Mouse (Mus musculus): ENCODE measurements around the gene Plxnb1. TPM values are rescaled to one million over a fixed set of nuclear protein-coding genes. Genes with fewer than 3 reads are reported as not detected.

Plxnb1 gene
- polyA plus RNA-seq, 1 experiment from 2014 or later, result 13.9 TPM

DNA sequence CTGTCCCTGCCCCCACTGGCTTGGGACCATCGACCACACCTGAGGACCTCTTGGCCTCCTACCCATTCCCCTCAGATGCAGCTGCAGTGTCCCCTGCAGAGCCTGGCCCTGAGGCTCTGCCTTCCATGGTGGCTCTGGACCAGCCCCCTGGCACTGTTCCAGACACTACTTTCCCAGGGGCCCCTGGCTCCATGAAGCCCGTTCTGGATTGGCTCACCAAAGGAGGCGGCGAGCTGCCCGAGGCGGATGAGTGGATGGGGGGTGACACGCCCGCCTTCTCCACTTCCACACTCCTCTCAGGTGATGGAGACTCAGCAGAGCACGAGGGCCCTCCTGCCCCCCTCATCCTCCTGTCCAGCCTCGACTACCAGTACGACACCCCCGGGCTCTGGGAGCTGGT lies 9.8 kb downstream of the Plxnb1 start:
- WGBS, result 71% methylated on average over 12 of the region's 12 CpGs
- no peaks in the 10 kb centered on the region for H3K9me3 ChIP-seq (ENCODE audit: control insufficient read depth, low read length)
- H3K27ac ChIP-seq (ENCODE audit: low read depth, low read length), result no peak overlapping the region
- ATAC-seq (ENCODE audit: low read depth), result no peak
- no peaks in the 10 kb centered on the region for H3K27me3 ChIP-seq (ENCODE audit: control insufficient read depth, insufficient read depth, low read length)
- no peak overlapping the region for H3K9ac ChIP-seq (replicated peaks; ENCODE audit: low read depth, low read length)
- no peak overlapping the region for H3K4me3 ChIP-seq (ENCODE audit: low read depth, low read length)
- peaks cover 5% of the 10 kb centered on the region; the same call in 1 of the 2 replicates for H3K4me1 ChIP-seq (ENCODE audit: control insufficient read depth, insufficient read depth, low read length)
- peaks cover 69% of the 10 kb centered on the region for H3K36me3 ChIP-seq (ENCODE audit: control insufficient read depth, insufficient read depth, low read length)
- H3K4me2 ChIP-seq (ENCODE audit: low read depth, low read length), result no peak overlapping the region

DNA sequence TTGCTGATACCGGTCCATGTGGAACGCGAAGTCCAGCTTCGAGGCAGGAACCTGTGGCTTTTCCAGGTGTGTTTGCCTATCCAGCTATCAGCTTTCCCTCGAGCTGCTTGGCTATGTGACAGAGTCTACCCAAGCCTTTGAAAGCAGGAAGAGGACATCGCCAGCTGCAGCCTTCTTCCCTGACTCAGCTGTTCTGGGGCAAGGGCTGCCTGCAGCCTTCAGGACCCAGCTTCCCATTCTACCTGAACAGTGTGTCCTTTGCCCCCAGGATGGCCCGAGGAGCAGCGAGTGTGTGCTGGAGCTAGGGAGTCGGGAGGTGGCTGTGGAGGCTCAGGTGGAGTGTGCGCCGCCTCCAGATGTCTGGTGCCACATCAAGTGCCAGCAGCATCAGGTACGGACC lies 10.5 kb downstream of the Plxnb1 start:
- no peaks in the 10 kb centered on the region for H3K27me3 ChIP-seq (ENCODE audit: control insufficient read depth, insufficient read depth, low read length)
- H3K4me2 ChIP-seq (ENCODE audit: low read depth, low read length), result no peak overlapping the region
- 87% methylated on average over 12 of the region's 12 CpGs for WGBS
- no peak overlapping the region for H3K27ac ChIP-seq (ENCODE audit: low read depth, low read length)
- no peak overlapping the region for H3K9ac ChIP-seq (replicated peaks; ENCODE audit: low read depth, low read length)
- H3K4me3 ChIP-seq (ENCODE audit: low read depth, low read length), result no peak overlapping the region
- ATAC-seq (ENCODE audit: low read depth), result no peak
- peaks cover 70% of the 10 kb centered on the region for H3K36me3 ChIP-seq (ENCODE audit: control insufficient read depth, insufficient read depth, low read length)
- H3K4me1 ChIP-seq (ENCODE audit: control insufficient read depth, insufficient read depth, low read length), result peaks cover 5% of the 10 kb centered on the region; the same call in 1 of the 2 replicates
- no peaks in the 10 kb centered on the region for H3K9me3 ChIP-seq (ENCODE audit: control insufficient read depth, low read length)

DNA sequence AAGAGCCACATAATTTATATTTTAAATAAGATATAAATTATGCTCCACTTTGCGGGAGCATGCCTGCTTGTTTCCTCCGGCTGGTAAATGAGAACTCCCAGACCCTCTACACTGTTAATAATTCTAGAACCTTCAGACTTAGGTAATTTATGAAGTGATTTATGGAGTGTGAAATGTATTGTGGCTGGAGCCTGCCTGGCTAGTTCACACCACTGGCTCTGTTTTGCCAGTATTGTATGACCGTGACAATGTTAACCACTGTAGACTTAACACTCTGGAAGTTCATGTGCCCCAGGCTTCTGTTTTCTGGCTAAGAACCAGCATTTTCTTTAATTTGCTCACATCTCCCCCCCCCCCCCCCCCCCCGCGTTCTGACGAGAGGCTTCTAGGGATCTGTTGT lies 12.2 kb downstream of the Plxnb1 start:
- 30% methylated on average over 5 of the region's 6 CpGs for WGBS
- no peak overlapping the region for H3K4me3 ChIP-seq (ENCODE audit: low read depth, low read length)
- peaks cover 5% of the 10 kb centered on the region; the same call in 1 of the 2 replicates for H3K4me1 ChIP-seq (ENCODE audit: control insufficient read depth, insufficient read depth, low read length)
- ATAC-seq (ENCODE audit: low read depth), result no peak
- no peak overlapping the region for H3K4me2 ChIP-seq (ENCODE audit: low read depth, low read length)
- no peaks in the 10 kb centered on the region for H3K27me3 ChIP-seq (ENCODE audit: control insufficient read depth, insufficient read depth, low read length)
- no peak overlapping the region for H3K9ac ChIP-seq (replicated peaks; ENCODE audit: low read depth, low read length)
- peaks cover 84% of the 10 kb centered on the region for H3K36me3 ChIP-seq (ENCODE audit: control insufficient read depth, insufficient read depth, low read length)
- no peak overlapping the region for H3K27ac ChIP-seq (ENCODE audit: low read depth, low read length)
- H3K9me3 ChIP-seq (ENCODE audit: control insufficient read depth, low read length), result no peaks in the 10 kb centered on the region

DNA sequence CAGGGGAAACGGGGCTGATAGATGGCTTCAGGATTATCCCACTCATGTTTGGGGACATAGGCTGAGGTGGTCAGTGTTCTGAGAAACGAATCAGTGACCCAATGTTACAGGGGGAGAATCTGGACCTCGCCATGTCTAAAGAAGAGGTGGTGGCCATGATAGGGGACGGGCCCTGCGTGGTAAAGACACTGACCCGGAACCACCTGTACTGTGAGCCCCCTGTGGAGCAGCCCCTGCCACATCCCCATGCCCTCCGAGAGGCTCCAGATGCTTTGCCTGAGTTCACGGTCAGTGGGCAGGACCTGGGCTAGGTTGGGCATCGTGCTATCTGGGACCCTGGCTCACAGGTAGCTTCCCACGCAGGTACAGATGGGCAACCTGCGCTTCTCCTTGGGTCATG lies 15.1 kb downstream of the Plxnb1 start:
- WGBS, result 96% methylated on average over 11 of the region's 11 CpGs
- Histone ChIP-seq H3K4me1 (ENCODE audit: control insufficient read depth, insufficient read depth, low read length) (peaks cover 1% of the 10 kb centered on the region; the same call in 1 of the 2 replicates), H3K4me2 (ENCODE audit: low read depth, low read length) (no peak overlapping the region), H3K9me3 (ENCODE audit: control insufficient read depth, low read length) (no peaks in the 10 kb centered on the region), H3K9ac (replicated peaks; ENCODE audit: low read depth, low read length) (no peak overlapping the region), H3K36me3 (ENCODE audit: control insufficient read depth, insufficient read depth, low read length) (peaks cover 96% of the 10 kb centered on the region), H3K27ac (ENCODE audit: low read depth, low read length) (no peak overlapping the region), H3K4me3 (ENCODE audit: low read depth, low read length) (no peak overlapping the region), H3K27me3 (ENCODE audit: control insufficient read depth, insufficient read depth, low read length) (no peaks in the 10 kb centered on the region)
- no peak for ATAC-seq (ENCODE audit: low read depth)

DNA sequence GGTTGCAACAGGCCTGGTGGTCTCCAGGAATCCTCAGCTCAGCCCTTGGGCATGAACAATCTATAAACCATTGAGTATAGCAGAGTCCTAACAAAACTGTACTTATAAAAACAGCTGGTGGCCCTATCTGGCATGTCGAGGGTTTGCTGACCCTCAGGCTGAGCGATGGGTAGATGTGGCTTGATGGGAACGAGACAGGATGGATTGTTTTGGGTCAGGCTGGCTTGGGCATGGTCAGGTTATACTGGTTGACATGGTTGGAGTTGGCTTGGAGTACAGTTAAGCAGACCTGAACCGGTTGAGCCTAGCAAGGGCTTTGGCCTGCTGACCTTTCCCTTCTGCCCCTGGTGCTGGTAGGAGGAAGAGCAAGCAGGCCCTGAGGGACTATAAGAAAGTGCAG lies 15.9 kb downstream of the Plxnb1 start:
- WGBS, result 89% methylated on average over 4 of the region's 4 CpGs
- H3K4me3 ChIP-seq (ENCODE audit: low read depth, low read length), result no peak overlapping the region

DNA sequence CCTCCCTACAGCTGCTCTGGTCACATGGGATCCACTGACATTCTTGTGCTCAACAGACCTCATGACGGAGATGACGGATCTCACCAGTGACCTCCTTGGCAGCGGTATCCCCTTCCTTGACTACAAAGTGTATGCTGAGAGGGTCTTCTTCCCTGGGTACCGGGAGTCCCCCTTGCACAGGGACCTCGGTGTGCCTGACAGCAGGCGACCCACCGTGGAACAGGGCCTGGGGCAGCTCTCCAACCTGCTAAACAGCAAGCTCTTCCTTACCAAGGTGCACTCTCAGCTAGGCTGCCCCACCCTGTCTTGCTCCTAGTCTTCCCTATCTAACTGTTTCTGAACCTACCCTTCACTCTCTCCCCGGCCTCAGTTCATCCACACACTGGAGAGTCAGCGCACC lies 16.4 kb downstream of the Plxnb1 start:
- no peaks in the 10 kb centered on the region; the same call in 1 of the 2 replicates for H3K4me1 ChIP-seq (ENCODE audit: control insufficient read depth, insufficient read depth, low read length)
- no peak overlapping the region for H3K9ac ChIP-seq (replicated peaks; ENCODE audit: low read depth, low read length)
- H3K27ac ChIP-seq (ENCODE audit: low read depth, low read length), result no peak overlapping the region
- no peak overlapping the region for H3K4me2 ChIP-seq (ENCODE audit: low read depth, low read length)
- 92% methylated on average over 9 of the region's 9 CpGs for WGBS
- no peak overlapping the region for H3K4me3 ChIP-seq (ENCODE audit: low read depth, low read length)
- no peak for ATAC-seq (ENCODE audit: low read depth)
- peaks cover 95% of the 10 kb centered on the region for H3K36me3 ChIP-seq (ENCODE audit: control insufficient read depth, insufficient read depth, low read length)
- no peaks in the 10 kb centered on the region for H3K27me3 ChIP-seq (ENCODE audit: control insufficient read depth, insufficient read depth, low read length)
- H3K9me3 ChIP-seq (ENCODE audit: control insufficient read depth, low read length), result no peaks in the 10 kb centered on the region

More for the DNA sequence above, 15.9 kb downstream of the Plxnb1 start:
- no peaks in the 10 kb centered on the region for H3K27me3 ChIP-seq (ENCODE audit: control insufficient read depth, insufficient read depth, low read length)
- H3K9ac ChIP-seq (replicated peaks; ENCODE audit: low read depth, low read length), result no peak overlapping the region
- H3K9me3 ChIP-seq (ENCODE audit: control insufficient read depth, low read length), result no peaks in the 10 kb centered on the region
- no peak overlapping the region for H3K27ac ChIP-seq (ENCODE audit: low read depth, low read length)
- peaks cover 95% of the 10 kb centered on the region for H3K36me3 ChIP-seq (ENCODE audit: control insufficient read depth, insufficient read depth, low read length)
- no peak for ATAC-seq (ENCODE audit: low read depth)
- H3K4me1 ChIP-seq (ENCODE audit: control insufficient read depth, insufficient read depth, low read length), result no peaks in the 10 kb centered on the region; the same call in 1 of the 2 replicates
- no peak overlapping the region for H3K4me2 ChIP-seq (ENCODE audit: low read depth, low read length)

DNA sequence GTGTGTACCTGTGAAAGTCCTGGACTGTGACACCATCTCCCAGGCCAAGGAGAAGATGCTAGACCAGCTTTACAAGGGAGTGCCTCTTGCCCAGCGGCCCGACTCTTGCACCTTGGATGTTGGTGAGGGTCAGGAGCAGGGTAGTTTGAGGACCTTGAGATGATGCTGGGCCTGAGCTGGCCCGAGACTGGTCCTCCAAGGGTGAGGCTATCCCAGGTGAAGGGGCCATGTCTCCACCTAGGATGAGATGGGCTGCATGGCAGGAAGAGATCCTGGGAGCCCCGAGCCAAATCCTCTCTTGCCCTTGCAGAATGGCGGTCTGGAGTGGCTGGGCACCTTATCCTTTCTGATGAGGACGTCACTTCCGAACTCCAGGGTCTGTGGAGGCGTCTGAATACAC lies 18.1 kb downstream of the Plxnb1 start:
- H3K4me2 ChIP-seq (ENCODE audit: low read depth, low read length), result no peak overlapping the region
- no peak overlapping the region for H3K9ac ChIP-seq (replicated peaks; ENCODE audit: low read depth, low read length)
- H3K9me3 ChIP-seq (ENCODE audit: control insufficient read depth, low read length), result no peaks in the 10 kb centered on the region
- H3K27ac ChIP-seq (ENCODE audit: low read depth, low read length), result no peak overlapping the region
- H3K4me1 ChIP-seq (ENCODE audit: control insufficient read depth, insufficient read depth, low read length), result no peaks in the 10 kb centered on the region
- no peak overlapping the region for H3K4me3 ChIP-seq (ENCODE audit: low read depth, low read length)
- ATAC-seq (ENCODE audit: low read depth), result no peak
- H3K36me3 ChIP-seq (ENCODE audit: control insufficient read depth, insufficient read depth, low read length), result peaks cover 96% of the 10 kb centered on the region
- no peaks in the 10 kb centered on the region for H3K27me3 ChIP-seq (ENCODE audit: control insufficient read depth, insufficient read depth, low read length)
- 97% methylated on average over 8 of the region's 8 CpGs for WGBS

DNA sequence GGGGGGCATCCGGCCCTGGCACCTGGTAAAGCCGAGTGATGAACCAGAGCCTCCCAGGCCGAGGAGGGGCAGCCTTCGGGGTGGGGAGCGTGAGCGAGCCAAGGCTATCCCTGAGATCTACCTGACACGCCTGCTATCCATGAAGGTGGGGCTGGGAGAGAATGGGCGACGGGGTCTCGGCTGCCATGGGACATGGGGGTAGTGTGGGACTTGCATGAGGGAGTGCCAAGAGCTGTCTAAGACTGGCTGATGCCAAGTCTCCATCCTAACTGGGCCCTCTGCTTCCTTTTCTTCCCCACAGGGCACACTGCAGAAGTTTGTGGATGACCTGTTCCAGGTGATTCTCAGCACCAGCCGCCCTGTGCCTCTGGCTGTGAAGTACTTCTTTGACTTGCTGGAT lies 19.1 kb downstream of the Plxnb1 start:
- Histone ChIP-seq H3K27me3 (ENCODE audit: control insufficient read depth, insufficient read depth, low read length) (no peaks in the 10 kb centered on the region), H3K36me3 (ENCODE audit: control insufficient read depth, insufficient read depth, low read length) (peaks cover 94% of the 10 kb centered on the region), H3K4me2 (ENCODE audit: low read depth, low read length) (no peak overlapping the region), H3K27ac (ENCODE audit: low read depth, low read length) (no peak overlapping the region), H3K4me1 (ENCODE audit: control insufficient read depth, insufficient read depth, low read length) (no peaks in the 10 kb centered on the region), H3K4me3 (ENCODE audit: low read depth, low read length) (no peak overlapping the region), H3K9ac (replicated peaks; ENCODE audit: low read depth, low read length) (no peak overlapping the region), H3K9me3 (ENCODE audit: control insufficient read depth, low read length) (no peaks in the 10 kb centered on the region)
- WGBS, result 99% methylated on average over 11 of the region's 11 CpGs
- no peak for ATAC-seq (ENCODE audit: low read depth)

DNA sequence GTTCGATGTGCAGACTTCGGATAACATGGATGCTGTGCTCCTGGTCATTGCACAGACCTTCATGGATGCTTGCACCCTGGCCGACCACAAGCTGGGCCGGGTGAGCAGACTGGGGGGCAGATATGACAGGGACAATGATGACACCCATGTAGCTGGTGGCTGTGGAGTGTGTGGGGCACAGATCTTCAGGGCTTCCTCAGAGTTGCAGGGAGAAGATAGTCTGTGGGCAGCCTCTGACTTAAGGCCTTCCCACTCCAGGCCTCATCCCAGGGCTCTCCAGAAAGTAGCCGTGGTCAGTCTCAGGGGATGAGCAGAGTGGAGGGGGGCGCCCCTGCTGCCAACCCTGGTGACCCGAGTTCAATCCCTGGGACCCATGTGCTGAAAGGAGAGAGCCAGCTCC lies 19.7 kb downstream of the Plxnb1 start:
- H3K9ac ChIP-seq (replicated peaks; ENCODE audit: low read depth, low read length), result no peak overlapping the region
- no peak overlapping the region for H3K4me3 ChIP-seq (ENCODE audit: low read depth, low read length)
- H3K27ac ChIP-seq (ENCODE audit: low read depth, low read length), result no peak overlapping the region
- H3K4me1 ChIP-seq (ENCODE audit: control insufficient read depth, insufficient read depth, low read length), result no peaks in the 10 kb centered on the region
- WGBS, result 87% methylated on average over 7 of the region's 7 CpGs
- no peak for ATAC-seq (ENCODE audit: low read depth)
- H3K9me3 ChIP-seq (ENCODE audit: control insufficient read depth, low read length), result no peaks in the 10 kb centered on the region
- peaks cover 88% of the 10 kb centered on the region for H3K36me3 ChIP-seq (ENCODE audit: control insufficient read depth, insufficient read depth, low read length)
- no peaks in the 10 kb centered on the region for H3K27me3 ChIP-seq (ENCODE audit: control insufficient read depth, insufficient read depth, low read length)
- no peak overlapping the region for H3K4me2 ChIP-seq (ENCODE audit: low read depth, low read length)

DNA sequence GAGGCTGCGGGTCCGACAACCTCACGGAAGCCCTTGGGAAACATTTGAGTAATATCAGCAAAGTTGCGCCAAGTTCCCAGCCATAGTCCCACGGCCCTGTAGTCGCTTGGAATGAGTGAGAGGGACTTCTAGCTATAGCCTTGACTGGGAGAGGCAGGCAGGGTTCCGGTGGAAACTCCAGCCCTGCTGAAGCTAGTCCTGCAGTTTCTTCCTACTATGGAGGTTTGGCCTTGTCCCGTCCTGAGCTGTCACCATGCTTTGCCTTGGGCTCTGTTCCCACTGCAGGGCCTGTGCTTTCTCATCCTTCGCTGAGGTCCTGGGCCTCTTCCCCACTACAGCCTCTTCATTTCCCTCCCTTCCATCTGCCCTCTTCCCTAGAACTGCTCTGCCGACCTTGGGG lies 21.0 kb downstream of the Plxnb1 start:
- peaks cover 75% of the 10 kb centered on the region for H3K36me3 ChIP-seq (ENCODE audit: control insufficient read depth, insufficient read depth, low read length)
- no peak overlapping the region for H3K4me3 ChIP-seq (ENCODE audit: low read depth, low read length)
- H3K27ac ChIP-seq (ENCODE audit: low read depth, low read length), result no peak overlapping the region
- no peaks in the 10 kb centered on the region for H3K9me3 ChIP-seq (ENCODE audit: control insufficient read depth, low read length)
- H3K9ac ChIP-seq (replicated peaks; ENCODE audit: low read depth, low read length), result no peak overlapping the region
- no peak overlapping the region for H3K4me2 ChIP-seq (ENCODE audit: low read depth, low read length)
- H3K4me1 ChIP-seq (ENCODE audit: control insufficient read depth, insufficient read depth, low read length), result no peaks in the 10 kb centered on the region
- 98% methylated on average over 10 of the region's 10 CpGs for WGBS
- H3K27me3 ChIP-seq (ENCODE audit: control insufficient read depth, insufficient read depth, low read length), result no peaks in the 10 kb centered on the region
- ATAC-seq (ENCODE audit: low read depth), result no peak
